ENCODE assay signal across 11 mouse cellular contexts in the genomic region with DNA sequence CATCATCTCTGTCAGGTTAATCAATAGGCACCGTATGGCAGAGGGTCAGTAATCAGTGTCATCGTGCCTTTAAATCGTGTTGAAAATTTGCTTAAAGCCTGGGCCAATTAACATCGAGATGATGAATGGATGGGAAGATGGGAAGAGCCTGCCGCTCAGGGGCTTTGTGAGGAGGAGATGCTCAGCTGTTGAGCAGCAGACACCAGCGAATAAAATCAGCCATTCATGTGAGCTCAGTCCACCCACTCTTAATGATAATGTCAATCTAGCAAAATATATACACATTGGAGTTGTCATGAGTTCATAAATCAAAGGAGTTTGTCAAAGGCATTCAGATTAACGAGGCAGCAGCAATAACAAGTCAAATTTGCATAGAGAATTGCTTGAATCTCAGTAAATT.
DNase-seq lines count a peak whose midpoint lies in the region; ATAC-seq and TF ChIP-seq lines count a peak whose summit lies in the region.
"Had no signal": no experiment of that assay in that cellular context is flagged by ENCODE, and none has a peak within 500 bp of the region (broad histone marks: within the 10 kb centered on the region; RNA-seq: fewer than 3 reads in every experiment).

No protein-coding gene starts in this region.

- ATAC-seq in forebrain, embryonic 16.5 days: peak; percentile 69
- ATAC-seq in liver, embryonic 15.5 days (ENCODE audit: insufficient read depth): no peak
- no peak for ATAC-seq in kidney, embryonic 14.5 days (ENCODE audit: low FRiP score, low TSS enrichment)
- ATAC-seq: activated CD4-positive, CD25-positive, alpha-beta regulatory T cell, adult 4 months had no signal

- no peaks in the 10 kb centered on the region for H3K4me1 ChIP-seq in spleen, adult 2 months (ENCODE audit: control insufficient read depth, insufficient read depth, insufficient read length)
- peaks cover 26% of the 10 kb centered on the region for H3K4me1 ChIP-seq in forebrain, embryonic 16.5 days (replicated peaks; ENCODE audit: control insufficient read depth, insufficient read depth, low read length)
- peaks cover 52% of the 10 kb centered on the region for H3K4me1 ChIP-seq in liver, embryonic 15.5 days (replicated peaks)
- H3K4me1 ChIP-seq in thymus, adult 2 months (replicated peaks; ENCODE audit: control insufficient read depth, insufficient read depth, low read length): no peaks in the 10 kb centered on the region
- H3K4me1 ChIP-seq in kidney, embryonic 14.5 days (ENCODE audit: control insufficient read depth, insufficient read depth, low read length): no peaks in the 10 kb centered on the region
- H3K4me1 ChIP-seq: limb, embryonic 10.5 days had no signal

- H3K9me3 ChIP-seq in forebrain, embryonic 16.5 days (ENCODE audit: control insufficient read depth, low read length): no peaks in the 10 kb centered on the region
- H3K9me3 ChIP-seq in liver, embryonic 15.5 days (replicated peaks): no peaks in the 10 kb centered on the region
- no peaks in the 10 kb centered on the region for H3K9me3 ChIP-seq in kidney, embryonic 14.5 days (ENCODE audit: control insufficient read depth, low read length)
- H3K9me3 ChIP-seq: limb, embryonic 10.5 days had no signal

- H3K4me2 ChIP-seq in forebrain, embryonic 16.5 days (ENCODE audit: low read length): peak overlapping the region; percentile 37
- H3K4me2 ChIP-seq in liver, embryonic 15.5 days: peak overlapping the region; percentile 59
- H3K4me2 ChIP-seq in kidney, embryonic 14.5 days (replicated peaks; ENCODE audit: low read depth, low read length): no peak overlapping the region

- H3K9ac ChIP-seq in forebrain, embryonic 16.5 days (replicated peaks; ENCODE audit: low read depth, low read length): 0 out of 2 replicates have a peak overlapping the region, but pooled peaks have one; percentile 8
- peak overlapping the region; percentile 60 for H3K9ac ChIP-seq in liver, embryonic 15.5 days
- H3K9ac ChIP-seq in kidney, embryonic 14.5 days (ENCODE audit: low read depth, low read length): no peak overlapping the region

- no peak for TF ChIP-seq CTCF in spleen, adult 2 months (IDR thresholded peaks at IDR 0.05; ENCODE audit: extremely low read depth, insufficient read depth, insufficient read length, insufficient replicate concordance)
- no peak for TF ChIP-seq CTCF in thymus, adult 2 months (IDR thresholded peaks at IDR 0.05; ENCODE audit: borderline replicate concordance, control insufficient read depth, extremely low read depth, insufficient read depth, low read length, poor library complexity)

- no peaks in the 10 kb centered on the region for H3K36me3 ChIP-seq in spleen, adult 2 months (ENCODE audit: control insufficient read depth, insufficient read depth, low read length)
- H3K36me3 ChIP-seq in forebrain, embryonic 16.5 days (ENCODE audit: control insufficient read depth, insufficient read depth): no peaks in the 10 kb centered on the region
- peaks cover 13% of the 10 kb centered on the region for H3K36me3 ChIP-seq in liver, embryonic 15.5 days (replicated peaks)
- H3K36me3 ChIP-seq in thymus, adult 2 months (ENCODE audit: control insufficient read depth, insufficient read depth, low read length): no peaks in the 10 kb centered on the region
- H3K36me3 ChIP-seq in kidney, embryonic 14.5 days (ENCODE audit: control insufficient read depth, insufficient read depth, low read length): no peaks in the 10 kb centered on the region
- H3K36me3 ChIP-seq: limb, embryonic 10.5 days had no signal

- peak overlapping the region; percentile 8; the same call in 1 of the 2 replicates for H3K4me3 ChIP-seq in spleen, adult 2 months (ENCODE audit: extremely low read depth, insufficient read depth, insufficient read length)
- H3K4me3 ChIP-seq in forebrain, embryonic 16.5 days (replicated peaks; ENCODE audit: low read length): no peak overlapping the region
- H3K4me3 ChIP-seq in liver, embryonic 15.5 days (replicated peaks): peak overlapping the region; percentile 64
- H3K4me3 ChIP-seq in thymus, adult 2 months (ENCODE audit: control insufficient read depth, insufficient read depth, low read length): no peak overlapping the region
- no peak overlapping the region for H3K4me3 ChIP-seq in kidney, embryonic 14.5 days (ENCODE audit: low read length)
- H3K4me3 ChIP-seq: limb, embryonic 10.5 days had no signal

- H3K27me3 ChIP-seq in spleen, adult 2 months (ENCODE audit: control insufficient read depth, insufficient read depth, low read length): no peaks in the 10 kb centered on the region
- no peaks in the 10 kb centered on the region for H3K27me3 ChIP-seq in forebrain, embryonic 16.5 days (replicated peaks; ENCODE audit: control insufficient read depth, insufficient read depth, low read length)
- H3K27me3 ChIP-seq in liver, embryonic 15.5 days: no peaks in the 10 kb centered on the region
- no peaks in the 10 kb centered on the region for H3K27me3 ChIP-seq in thymus, adult 2 months (ENCODE audit: control insufficient read depth, insufficient read depth, low read length)
- H3K27me3 ChIP-seq in kidney, embryonic 14.5 days (ENCODE audit: control insufficient read depth, insufficient read depth, low read length): no peaks in the 10 kb centered on the region

- 88% methylated on average over 7 of the region's 7 CpGs for WGBS in spleen, adult 2 months
- WGBS in forebrain, embryonic 16.5 days: 15% methylated on average over 7 of the region's 7 CpGs
- WGBS in liver, embryonic 15.5 days (ENCODE audit: insufficient replicate concordance): 51% methylated on average over 7 of the region's 7 CpGs
- 92% methylated on average over 7 of the region's 7 CpGs for WGBS in thymus, adult 2 months
- WGBS in kidney, embryonic 14.5 days: 48% methylated on average over 7 of the region's 7 CpGs

- no peak overlapping the region for H3K27ac ChIP-seq in spleen, adult 2 months (ENCODE audit: insufficient read depth, low read length)
- peak overlapping the region; percentile 81 for H3K27ac ChIP-seq in forebrain, embryonic 16.5 days (ENCODE audit: low read length)
- peak overlapping the region; percentile 98 for H3K27ac ChIP-seq in liver, embryonic 15.5 days (replicated peaks)
- no peak overlapping the region for H3K27ac ChIP-seq in thymus, adult 2 months (ENCODE audit: control insufficient read depth, insufficient read depth, low read length)
- no peak overlapping the region for H3K27ac ChIP-seq in kidney, embryonic 14.5 days (ENCODE audit: low read depth, low read length)
- H3K27ac ChIP-seq: limb, embryonic 10.5 days had no signal

- DNase-seq in spleen, adult 2 months (ENCODE audit: low read depth in 1 of 2, low spot score in 2 of 2): no peak
- no peak for DNase-seq in spleen, postnatal 14 days (ENCODE audit: low spot score in 2 of 2)
- peak; percentile 46 for DNase-seq in retina, postnatal 1 day
- no peak for DNase-seq in urinary bladder, adult 18-20 months (ENCODE audit: low spot score in 2 of 2)
- no peak for DNase-seq in thymus, adult 2 months
- DNase-seq: right cerebral cortex, postnatal 25 days had no signal

- no peak for TF ChIP-seq POLR2A in spleen, adult 2 months (IDR thresholded peaks at IDR 0.05; ENCODE audit: low read depth, low read length)
- TF ChIP-seq POLR2A in thymus, adult 2 months (IDR thresholded peaks at IDR 0.05; ENCODE audit: control insufficient read depth, extremely low read depth, insufficient read depth, low read length, poor library complexity): no peak

Comparison
In these comparisons a context has a peak if more than half of its experiments do, and no peak if none do; other contexts are left out.
1. H3K27ac ChIP-seq: peak in forebrain, embryonic 16.5 days (single experiment) and liver, embryonic 15.5 days (single experiment); none in spleen, adult 2 months (single experiment), thymus, adult 2 months (single experiment) and kidney, embryonic 14.5 days (single experiment).
2. H3K4me3 ChIP-seq: peak in spleen, adult 2 months (single experiment) and liver, embryonic 15.5 days (single experiment); none in forebrain, embryonic 16.5 days (single experiment), thymus, adult 2 months (single experiment) and kidney, embryonic 14.5 days (single experiment).